8 mouse cellular contexts compared by ENCODE assay signal in genomic region chr2:26500027-26500598, GRCm38 (mm10). TPM values are rescaled to one million over a fixed set of nuclear protein-coding genes. Genes with fewer than 3 reads are reported as not detected.
DNase-seq lines count a peak whose midpoint lies in the region; ATAC-seq and TF ChIP-seq lines count a peak whose summit lies in the region.

No protein-coding gene starts in this region.

- peaks cover 2% of the 10 kb centered on the region for H3K79me2 ChIP-seq in heart, adult 2 months (replicated peaks; ENCODE audit: control insufficient read depth, insufficient read depth, low read length)

- H3K27ac ChIP-seq in heart, adult 2 months: peak overlapping the region; percentile 97
- H3K27ac ChIP-seq in hindbrain, embryonic 11.5 days (ENCODE audit: low read depth, low read length): peak overlapping the region; percentile 94
- H3K27ac ChIP-seq in limb, embryonic 14.5 days (replicated peaks; ENCODE audit: low read depth, low read length): no peak overlapping the region
- peak overlapping the region; percentile 65 for H3K27ac ChIP-seq in stomach, postnatal 0 days (replicated peaks)

- TF ChIP-seq EP300 in heart, adult 2 months (IDR thresholded peaks at IDR 0.05; ENCODE audit: insufficient read depth, low read depth, low read length): no peak
- no peak for TF ChIP-seq EP300 in stomach, postnatal 0 days (optimal IDR thresholded peaks at IDR 0.05)

- peak overlapping the region; percentile 82; the same call in 1 of the 2 replicates for H3K4me3 ChIP-seq in heart, adult 2 months
- H3K4me3 ChIP-seq in hindbrain, embryonic 11.5 days (ENCODE audit: low read depth, low read length): peak overlapping the region; percentile 23; the same call in 1 of the 2 replicates
- no peak overlapping the region for H3K4me3 ChIP-seq in limb, embryonic 14.5 days (replicated peaks; ENCODE audit: low read length)
- H3K4me3 ChIP-seq in stomach, postnatal 0 days (ENCODE audit: low read depth, low read length): no peak overlapping the region

- no peak for TF ChIP-seq CTCF in heart, adult 2 months (IDR thresholded peaks at IDR 0.05)
- TF ChIP-seq CTCF in stomach, postnatal 0 days (IDR thresholded peaks at IDR 0.05; ENCODE audit: low read depth): no peak

- peak overlapping the region; percentile 54 for H3K4me2 ChIP-seq in hindbrain, embryonic 11.5 days (replicated peaks; ENCODE audit: low read depth, low read length)
- H3K4me2 ChIP-seq in limb, embryonic 14.5 days (replicated peaks; ENCODE audit: low read depth, low read length, severe bottlenecking): peak overlapping the region; percentile 78; the same call in 1 of the 2 replicates
- H3K4me2 ChIP-seq in stomach, postnatal 0 days (replicated peaks; ENCODE audit: low read depth): peak overlapping the region; percentile 79

- peaks cover 14% of the 10 kb centered on the region for H3K36me3 ChIP-seq in heart, adult 2 months (ENCODE audit: control insufficient read depth, insufficient read depth, low read length)
- no peaks in the 10 kb centered on the region for H3K36me3 ChIP-seq in hindbrain, embryonic 11.5 days (ENCODE audit: control insufficient read depth, insufficient read depth, low read length)
- H3K36me3 ChIP-seq in limb, embryonic 14.5 days (ENCODE audit: control insufficient read depth, insufficient read depth, low read length): 0 out of 2 replicates have a peak, but pooled peaks cover 2% of the 10 kb centered on the region
- H3K36me3 ChIP-seq in stomach, postnatal 0 days (ENCODE audit: control insufficient read depth, insufficient read depth, low read length): no peaks in the 10 kb centered on the region; the same call in 1 of the 2 replicates

- H3K27me3 ChIP-seq in heart, adult 2 months (ENCODE audit: control insufficient read depth, insufficient read depth, low read length): no peaks in the 10 kb centered on the region
- no peaks in the 10 kb centered on the region for H3K27me3 ChIP-seq in hindbrain, embryonic 11.5 days (ENCODE audit: control insufficient read depth, insufficient read depth, low read length)
- no peaks in the 10 kb centered on the region for H3K27me3 ChIP-seq in limb, embryonic 14.5 days (ENCODE audit: control insufficient read depth, insufficient read depth, low read length)
- no peaks in the 10 kb centered on the region for H3K27me3 ChIP-seq in stomach, postnatal 0 days (ENCODE audit: control insufficient read depth, insufficient read depth, low read length)

- no peak overlapping the region; the same call in 1 of the 2 replicates for H3K9ac ChIP-seq in heart, adult 2 months (ENCODE audit: low read depth, low read length)
- H3K9ac ChIP-seq in hindbrain, embryonic 11.5 days (ENCODE audit: low read depth, low read length): peak overlapping the region; percentile 53; the same call in 1 of the 2 replicates
- no peak overlapping the region for H3K9ac ChIP-seq in limb, embryonic 14.5 days (ENCODE audit: low read depth, low read length, severe bottlenecking)
- no peak overlapping the region for H3K9ac ChIP-seq in stomach, postnatal 0 days (ENCODE audit: low read length)

- TF ChIP-seq POLR2A in heart, adult 2 months (IDR thresholded peaks at IDR 0.05; ENCODE audit: insufficient read depth, low read depth, low read length): no peak
- no peak for TF ChIP-seq POLR2A in limb, embryonic 14.5 days (IDR thresholded peaks at IDR 0.05; ENCODE audit: borderline replicate concordance, extremely low read depth, insufficient read depth, insufficient read length)

- DNase-seq in heart, adult 2 months: peak in 1 of 2 experiments; percentile 41
- DNase-seq in heart, adult 8-10 months (ENCODE audit: low spot score): no peak
- peak; percentile 81 for DNase-seq in brain, adult 2 months (ENCODE audit: low read depth, low spot score)
- DNase-seq in hindbrain, embryonic 11.5 days (ENCODE audit: low spot score): no peak
- DNase-seq in limb, embryonic 14.5 days (ENCODE audit: low spot score): no peak
- no peak for DNase-seq in stomach, postnatal 0 days (ENCODE audit: low spot score)
- no peak for DNase-seq in frontal cortex, postnatal 25 days (ENCODE audit: low spot score in 2 of 2)

- H3K4me1 ChIP-seq in heart, adult 2 months (ENCODE audit: control insufficient read depth, insufficient read depth, low read length): peaks cover 54% of the 10 kb centered on the region
- H3K4me1 ChIP-seq in hindbrain, embryonic 11.5 days (replicated peaks; ENCODE audit: control insufficient read depth, insufficient read depth, low read length): peaks cover 53% of the 10 kb centered on the region
- peaks cover 56% of the 10 kb centered on the region for H3K4me1 ChIP-seq in limb, embryonic 14.5 days (ENCODE audit: control insufficient read depth, insufficient read depth, low read length)
- H3K4me1 ChIP-seq in stomach, postnatal 0 days (replicated peaks; ENCODE audit: control insufficient read depth, insufficient read depth): peaks cover 27% of the 10 kb centered on the region

- H3K9me3 ChIP-seq in hindbrain, embryonic 11.5 days (ENCODE audit: control insufficient read depth, low read length): no peaks in the 10 kb centered on the region
- no peaks in the 10 kb centered on the region for H3K9me3 ChIP-seq in limb, embryonic 14.5 days (ENCODE audit: control insufficient read depth, low read length)
- H3K9me3 ChIP-seq in stomach, postnatal 0 days (ENCODE audit: control insufficient read depth, low read length): no peaks in the 10 kb centered on the region

- ATAC-seq in hindbrain, embryonic 11.5 days (ENCODE audit: low FRiP score): no peak
- ATAC-seq in limb, embryonic 14.5 days (ENCODE audit: low FRiP score, low read depth): no peak
- ATAC-seq in stomach, postnatal 0 days (ENCODE audit: low FRiP score, low TSS enrichment): no peak
- no peak for ATAC-seq in megakaryocyte-erythroid progenitor cell, adult 5-6 weeks (replicated peaks; ENCODE audit: low FRiP score, low TSS enrichment, poor library complexity, severe bottlenecking)

- WGBS in heart, adult 2 months: 47% methylated on average over 4 of the region's 4 CpGs
- 46% methylated on average over 4 of the region's 4 CpGs for WGBS in hindbrain, embryonic 11.5 days
- WGBS in limb, embryonic 14.5 days: 63% methylated on average over 4 of the region's 4 CpGs
- 63% methylated on average over 4 of the region's 4 CpGs for WGBS in stomach, postnatal 0 days

- intact Hi-C loops in heart, adult 2 months (cut with DNase I): loop anchor here (2.0 to 5.0 kb wide), 2 partner anchors 47 to 53 kb away; partner anchors contain the start of gene Sec16a

RNA-seq across cellular contexts. Expression of gene Notch1, which starts 16.4 kb away (rescaled TPM):
- 10 to 100 TPM; 31.6 to 32.4 TPM for total RNA-seq in heart, adult 2 months (2021)
- polyA plus RNA-seq in heart, adult 2 months (2012; rRNA removed): 22.0 and 23.2 TPM in 2 replicates
- 10 to 100 TPM; 22.2 to 36.5 (median 29.1) TPM for total RNA-seq in heart, adult 8-10 months (2022)
- 48.9 and 66.8 TPM in 2 replicates for polyA plus RNA-seq in hindbrain, embryonic 11.5 days (2014; fragmentation: Nextera tagmentation; extraction: Ambion mirVana)
- 28.1 and 40.2 TPM in 2 replicates for polyA plus RNA-seq in limb, embryonic 14.5 days (2012; rRNA removed)
- polyA plus RNA-seq in limb, embryonic 14.5 days (2014; fragmentation: Nextera tagmentation; extraction: Ambion mirVana): 44.5 and 47.0 TPM in 2 replicates
- polyA plus RNA-seq in stomach, postnatal 0 days (2015; fragmentation: Nextera tagmentation; extraction: Ambion mirVana): 4.8 and 5.6 TPM in 2 replicates
- total RNA-seq in megakaryocyte-erythroid progenitor cell, adult 5-6 weeks (2014; fragmentation: Nextera tagmentation): 2.6 and 3.1 TPM in 2 replicates
- 0.56 and 0.61 TPM in 2 replicates for total RNA-seq in megakaryocyte-erythroid progenitor cell, adult 5-6 weeks (2017)

RNA-seq across cellular contexts. Expression of gene Sec16a, which starts 55.1 kb away (rescaled TPM):
- 10 to 100 TPM; 36.3 to 40.4 TPM for total RNA-seq in heart, adult 2 months (2021)
- polyA plus RNA-seq in heart, adult 2 months (2012; rRNA removed): 37.5 and 50.1 TPM in 2 replicates
- 10 to 100 TPM; 40.7 to 45.7 (median 41.7) TPM for total RNA-seq in heart, adult 8-10 months (2022)
- polyA plus RNA-seq in hindbrain, embryonic 11.5 days (2014; fragmentation: Nextera tagmentation; extraction: Ambion mirVana): 29.6 and 31.2 TPM in 2 replicates
- 62.5 and 73.3 TPM in 2 replicates for polyA plus RNA-seq in limb, embryonic 14.5 days (2012; rRNA removed)
- 47.1 and 47.6 TPM in 2 replicates for polyA plus RNA-seq in limb, embryonic 14.5 days (2014; fragmentation: Nextera tagmentation; extraction: Ambion mirVana)
- polyA plus RNA-seq in stomach, postnatal 0 days (2015; fragmentation: Nextera tagmentation; extraction: Ambion mirVana): 10.6 and 11.7 TPM in 2 replicates
- 32.7 and 37.7 TPM in 2 replicates for total RNA-seq in megakaryocyte-erythroid progenitor cell, adult 5-6 weeks (2014; fragmentation: Nextera tagmentation)
- total RNA-seq in megakaryocyte-erythroid progenitor cell, adult 5-6 weeks (2017): 16.6 and 29.8 TPM in 2 replicates

Comparison
In these comparisons a context has a peak if more than half of its experiments do, and no peak if none do; other contexts are left out.
1. H3K4me3 ChIP-seq: peak in heart, adult 2 months (single experiment) and hindbrain, embryonic 11.5 days (single experiment); none in limb, embryonic 14.5 days (single experiment) and stomach, postnatal 0 days (single experiment).
2. Peak in every context shown above with its lines, with median percentiles within 50 percentile points of each other: H3K4me2 ChIP-seq.